Mouse (Mus musculus): ENCODE data around the gene Ptprs.
"Not testable (repeated sequence)": the region's sequence is repeated elsewhere in the genome, so short reads cannot be mapped to it uniquely, and the experiment has no call there.

Ptprs gene

GRCm38 (mm10) chr17:56476402-56476752 is at the start of gene Ptprs:
Ptprs (minus strand) TSS chr17:56476483.
- CTCF ChIA-PET = interaction anchor here (1.4 kb wide), 1 partner anchor 50 kb away, joined by 3 read pairs; no protein-coding TSS in a partner anchor

GRCm38 (mm10) chr17:56524943-56525342 is 48.7 kb upstream of the Ptprs start:
- CTCF ChIA-PET = no interaction called here

GRCm38 (mm10) chr17:56522744-56523143 is 46.5 kb upstream of the Ptprs start:
- CTCF ChIA-PET = no interaction called here

GRCm38 (mm10) chr17:56515690-56516410 is 39.6 kb upstream of the Ptprs start:
- CTCF ChIA-PET = no interaction called here

GRCm38 (mm10) chr17:56514916-56515315 is 38.6 kb upstream of the Ptprs start:
- CTCF ChIA-PET = no interaction called here

GRCm38 (mm10) chr17:56514330-56514729 is 38.0 kb upstream of the Ptprs start:
- CTCF ChIA-PET = no interaction called here

- CTCF ChIA-PET = no interaction called here
Measured at GRCm38 (mm10) chr17:56512310-56512709, 36.0 kb upstream of the Ptprs start, which contains the start of gene Znrf4. Znrf4 (minus strand) TSS chr17:56512431.

- CTCF ChIA-PET = no interaction called here
Measured at GRCm38 (mm10) chr17:56511707-56512090, 35.4 kb upstream of the Ptprs start.

- CTCF ChIA-PET = no interaction called here
Measured at GRCm38 (mm10) chr17:56510970-56511706, 34.9 kb upstream of the Ptprs start.

GRCm38 (mm10) chr17:56510473-56510969 is 34.2 kb upstream of the Ptprs start:
- CTCF ChIA-PET = no interaction called here

GRCm38 (mm10) chr17:56509707-56510472 is 33.6 kb upstream of the Ptprs start:
- CTCF ChIA-PET = no interaction called here

- CTCF ChIA-PET = no interaction called here
Measured at GRCm38 (mm10) chr17:56509021-56509640, 32.8 kb upstream of the Ptprs start.

- CTCF ChIA-PET = no interaction called here
Measured at GRCm38 (mm10) chr17:56507161-56508068, 31.1 kb upstream of the Ptprs start.

- CTCF ChIA-PET = interaction anchor here (0.6 kb wide), 1 partner anchor 318 kb away, joined by 9 read pairs; no protein-coding TSS in a partner anchor
Measured at GRCm38 (mm10) chr17:56506417-56507065, 30.3 kb upstream of the Ptprs start.

- CTCF ChIA-PET = no interaction called here
Measured at GRCm38 (mm10) chr17:56505401-56505800, 29.1 kb upstream of the Ptprs start.

- CTCF ChIA-PET = no interaction called here
Measured at GRCm38 (mm10) chr17:56502526-56502925, 26.2 kb upstream of the Ptprs start.

GRCm38 (mm10) chr17:56501635-56502400 is 25.5 kb upstream of the Ptprs start:
- CTCF ChIA-PET = not testable (repeated sequence)

GRCm38 (mm10) chr17:56499229-56499628 is 22.9 kb upstream of the Ptprs start:
- CTCF ChIA-PET = no interaction called here

- CTCF ChIA-PET = interaction anchor here (0.6 kb wide), 2 partner anchors 9 to 304 kb away, joined by 3 read pairs; no protein-coding TSS in a partner anchor
Measured at GRCm38 (mm10) chr17:56494480-56494879, 18.2 kb upstream of the Ptprs start.
